Mouse (Mus musculus): ENCODE results near the gene Fam45a. TPM values are rescaled to one million over a fixed set of nuclear protein-coding genes. Genes with fewer than 3 reads are reported as not detected.
A peak's percentile ranks its signal among the peaks of the same experiment; 100 is the strongest.

The Fam45a gene
- polyA plus RNA-seq, 1 experiment, result 0.20 TPM

DNA sequence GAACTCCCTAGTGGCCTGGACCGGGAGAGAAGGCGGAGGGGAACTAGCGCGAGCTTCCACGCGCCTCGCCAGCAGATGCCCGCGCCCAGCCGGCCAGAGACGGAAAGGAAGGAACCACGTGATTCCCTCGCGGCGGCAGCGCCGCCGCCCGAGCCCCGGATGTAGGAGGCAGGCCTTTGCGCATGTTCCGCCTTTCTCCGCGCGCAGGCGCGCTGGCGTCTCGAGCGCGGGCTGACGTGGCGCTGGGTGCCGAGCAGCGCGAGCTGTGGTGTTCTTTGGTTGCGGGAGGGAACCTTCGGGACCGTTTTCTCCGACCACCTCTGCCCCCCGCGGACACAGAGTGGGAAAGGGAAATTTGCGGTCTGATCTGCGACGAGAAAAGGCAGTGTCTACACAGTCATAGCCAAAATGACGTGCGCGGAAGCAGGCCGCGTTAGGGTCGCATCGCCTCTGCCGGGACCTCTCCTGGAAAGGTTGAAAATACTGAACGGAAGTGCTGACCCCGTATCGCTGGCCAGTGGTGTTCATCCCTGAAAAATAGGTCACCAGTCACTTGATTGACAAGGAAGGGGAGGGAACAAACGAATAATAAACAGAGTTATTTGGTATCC, 20.7 kb upstream of the Fam45a start, which contains the start of gene Eif3a:
TSS of gene Eif3a (minus strand) at position 108 of the 611 bp plus-strand sequence.
- Histone ChIP-seq H3K9me3 (ENCODE audit: control insufficient read depth, low read length) (no peaks in the 10 kb centered on the region), H3K36me3 (ENCODE audit: control insufficient read depth) (peaks cover 26% of the 10 kb centered on the region), H3K4me1 (ENCODE audit: control insufficient read depth) (peaks cover 71% of the 10 kb centered on the region), H3K27me3 (ENCODE audit: control insufficient read depth) (no peaks in the 10 kb centered on the region), H3K4me3 (replicated peaks) (peak within 1 kb of the TSS; percentile 91)
- TF ChIP-seq GATA1 (IDR thresholded peaks at IDR 0.05; ENCODE audit: low read length) (no peak), TAL1 (IDR thresholded peaks at IDR 0.05; ENCODE audit: low read length) (no peak)

- TF ChIP-seq TAL1 (IDR thresholded peaks at IDR 0.05; ENCODE audit: low read length) (no peak), GATA1 (IDR thresholded peaks at IDR 0.05; ENCODE audit: low read length) (no peak)
- peaks cover 66% of the 10 kb centered on the region for H3K4me1 ChIP-seq (ENCODE audit: control insufficient read depth)
- peaks cover 21% of the 10 kb centered on the region for H3K36me3 ChIP-seq (ENCODE audit: control insufficient read depth)
- H3K27me3 ChIP-seq (ENCODE audit: control insufficient read depth), result no peaks in the 10 kb centered on the region
- H3K4me3 ChIP-seq (replicated peaks), result peak overlapping the region; percentile 91
- no peaks in the 10 kb centered on the region for H3K9me3 ChIP-seq (ENCODE audit: control insufficient read depth, low read length)
Measured at GRCm38 (mm10) chr19:60791164-60791563, 20.2 kb upstream of the Fam45a start.

- H3K4me1 ChIP-seq (ENCODE audit: control insufficient read depth), result peaks cover 61% of the 10 kb centered on the region
- peaks cover 9% of the 10 kb centered on the region for H3K36me3 ChIP-seq (ENCODE audit: control insufficient read depth)
- TF ChIP-seq GATA1 (IDR thresholded peaks at IDR 0.05; ENCODE audit: low read length) (no peak), TAL1 (IDR thresholded peaks at IDR 0.05; ENCODE audit: low read length) (no peak)
- H3K27me3 ChIP-seq (ENCODE audit: control insufficient read depth), result no peaks in the 10 kb centered on the region
- H3K4me3 ChIP-seq (replicated peaks), result no peak overlapping the region
- H3K9me3 ChIP-seq (ENCODE audit: control insufficient read depth, low read length), result peaks cover 6% of the 10 kb centered on the region
Measured at GRCm38 (mm10) chr19:60793170-60793707, 18.1 kb upstream of the Fam45a start.

- Histone ChIP-seq H3K36me3 (ENCODE audit: control insufficient read depth) (peaks cover 6% of the 10 kb centered on the region; the same call in 1 of the 2 replicates), H3K4me1 (ENCODE audit: control insufficient read depth) (peaks cover 71% of the 10 kb centered on the region), H3K4me3 (replicated peaks) (no peak overlapping the region), H3K9me3 (ENCODE audit: control insufficient read depth, low read length) (peaks cover 6% of the 10 kb centered on the region), H3K27me3 (ENCODE audit: control insufficient read depth) (no peaks in the 10 kb centered on the region)
- TF ChIP-seq GATA1 (IDR thresholded peaks at IDR 0.05; ENCODE audit: low read length) (no peak), TAL1 (IDR thresholded peaks at IDR 0.05; ENCODE audit: low read length) (no peak)
Measured at GRCm38 (mm10) chr19:60795244-60795643, 16.1 kb upstream of the Fam45a start.

- peaks cover 6% of the 10 kb centered on the region; the same call in 1 of the 2 replicates for H3K36me3 ChIP-seq (ENCODE audit: control insufficient read depth)
- H3K27me3 ChIP-seq (ENCODE audit: control insufficient read depth), result no peaks in the 10 kb centered on the region
- H3K4me1 ChIP-seq (ENCODE audit: control insufficient read depth), result peaks cover 72% of the 10 kb centered on the region
- TF ChIP-seq GATA1 (IDR thresholded peaks at IDR 0.05; ENCODE audit: low read length), result no peak
- no peak for TF ChIP-seq TAL1 (IDR thresholded peaks at IDR 0.05; ENCODE audit: low read length)
- H3K9me3 ChIP-seq (ENCODE audit: control insufficient read depth, low read length), result peaks cover 6% of the 10 kb centered on the region
- no peak overlapping the region for H3K4me3 ChIP-seq (replicated peaks)
Measured at GRCm38 (mm10) chr19:60797415-60797814, 14.0 kb upstream of the Fam45a start.

DNA sequence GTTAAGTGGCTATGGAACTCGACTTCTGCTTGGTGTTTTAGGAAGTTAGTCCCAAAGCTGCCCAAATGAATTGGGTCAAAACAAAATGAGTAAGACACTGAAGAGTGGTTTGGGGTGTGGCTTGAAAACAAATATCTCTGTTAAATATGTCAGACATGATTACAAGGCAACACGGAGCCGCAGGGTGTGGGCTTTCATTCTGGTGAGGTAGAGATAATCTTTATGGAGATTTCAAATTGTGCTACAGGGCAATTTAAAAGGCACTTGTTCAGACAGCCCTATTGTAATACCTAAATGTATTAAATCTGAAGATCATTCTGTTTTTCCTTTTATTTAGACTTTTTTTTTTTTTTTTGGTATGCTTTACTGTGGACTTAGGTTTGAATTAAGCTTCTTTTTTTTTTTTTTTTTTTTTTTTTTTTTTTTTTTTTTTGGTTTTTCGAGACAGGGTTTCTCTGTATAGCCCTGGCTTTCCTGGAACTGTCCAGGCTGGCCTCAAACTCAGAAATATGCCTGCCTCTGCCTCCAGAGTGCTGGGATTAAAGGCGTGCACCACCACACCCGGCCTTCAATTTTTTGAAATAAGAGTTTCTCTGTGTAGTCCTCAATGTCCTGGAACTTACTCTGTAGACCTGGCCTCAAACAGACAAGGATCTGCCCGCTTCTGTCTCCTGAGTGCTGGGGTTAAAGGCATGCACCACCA, 11.4 kb upstream of the Fam45a start:
- peaks cover 6% of the 10 kb centered on the region for H3K9me3 ChIP-seq (ENCODE audit: control insufficient read depth, low read length)
- H3K4me3 ChIP-seq (replicated peaks), result peak overlapping the region; percentile 2
- H3K36me3 ChIP-seq (ENCODE audit: control insufficient read depth), result peaks cover 6% of the 10 kb centered on the region; the same call in 1 of the 2 replicates
- peaks cover 64% of the 10 kb centered on the region for H3K4me1 ChIP-seq (ENCODE audit: control insufficient read depth)
- TF ChIP-seq GATA1 (IDR thresholded peaks at IDR 0.05; ENCODE audit: low read length) (peak; percentile 63), TAL1 (IDR thresholded peaks at IDR 0.05; ENCODE audit: low read length) (peak; percentile 73)
- H3K27me3 ChIP-seq (ENCODE audit: control insufficient read depth), result no peaks in the 10 kb centered on the region

DNA sequence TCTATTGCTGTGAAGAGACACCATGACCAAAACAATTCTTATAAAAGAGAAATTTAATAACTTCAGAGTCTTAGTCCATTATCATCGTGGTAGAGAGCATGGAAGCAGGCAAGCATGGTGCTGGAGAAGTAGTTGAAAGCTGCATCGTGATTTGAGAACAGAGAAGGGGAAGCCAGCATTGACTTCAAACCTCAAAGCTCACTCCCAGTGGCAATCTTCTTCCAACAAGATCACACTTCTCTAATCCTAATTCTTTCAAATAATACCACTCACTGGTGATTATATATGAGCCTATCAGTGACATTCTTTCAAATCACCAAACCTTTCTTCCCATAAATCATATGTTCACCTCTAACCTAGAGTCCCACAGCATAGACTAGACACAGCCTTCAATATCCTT, 6.5 kb upstream of the Fam45a start:
- Histone ChIP-seq H3K4me1 (ENCODE audit: control insufficient read depth) (peaks cover 40% of the 10 kb centered on the region), H3K27me3 (ENCODE audit: control insufficient read depth) (no peaks in the 10 kb centered on the region), H3K4me3 (replicated peaks) (no peak overlapping the region), H3K36me3 (ENCODE audit: control insufficient read depth) (no peaks in the 10 kb centered on the region), H3K9me3 (ENCODE audit: control insufficient read depth, low read length) (no peaks in the 10 kb centered on the region)
- TF ChIP-seq GATA1 (IDR thresholded peaks at IDR 0.05; ENCODE audit: low read length) (no peak), TAL1 (IDR thresholded peaks at IDR 0.05; ENCODE audit: low read length) (no peak)

GRCm38 (mm10) chr19:60809927-60810326, 1.5 kb upstream of the Fam45a start:
- Histone ChIP-seq H3K9me3 (ENCODE audit: control insufficient read depth, low read length) (no peaks in the 10 kb centered on the region), H3K4me3 (replicated peaks) (no peak overlapping the region), H3K36me3 (ENCODE audit: control insufficient read depth) (peaks cover 10% of the 10 kb centered on the region), H3K4me1 (ENCODE audit: control insufficient read depth) (peaks cover 45% of the 10 kb centered on the region), H3K27me3 (ENCODE audit: control insufficient read depth) (no peaks in the 10 kb centered on the region)
- TF ChIP-seq TAL1 (IDR thresholded peaks at IDR 0.05; ENCODE audit: low read length) (no peak), GATA1 (IDR thresholded peaks at IDR 0.05; ENCODE audit: low read length) (no peak)

DNA sequence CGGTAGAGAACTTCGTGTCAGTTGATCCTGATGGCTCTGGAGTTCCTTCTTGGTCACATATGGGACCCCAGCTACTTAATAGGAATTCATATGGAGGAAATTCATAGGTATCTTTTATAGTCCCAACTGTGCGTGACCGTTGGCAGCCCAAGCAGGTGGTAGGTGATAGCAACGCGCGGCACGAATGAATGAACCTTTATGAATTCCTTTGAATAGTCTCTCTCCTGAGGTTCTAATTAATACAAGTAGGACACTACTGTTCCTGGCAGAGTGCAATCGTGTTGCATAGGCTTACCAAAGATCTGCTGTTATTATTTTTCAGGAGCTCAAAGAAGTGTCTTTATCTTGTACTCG, 628 bp downstream of the Fam45a start:
- Histone ChIP-seq H3K4me3 (replicated peaks) (peak overlapping the region; percentile 79), H3K27me3 (ENCODE audit: control insufficient read depth) (no peaks in the 10 kb centered on the region), H3K36me3 (ENCODE audit: control insufficient read depth) (peaks cover 31% of the 10 kb centered on the region), H3K4me1 (ENCODE audit: control insufficient read depth) (peaks cover 45% of the 10 kb centered on the region), H3K9me3 (ENCODE audit: control insufficient read depth, low read length) (no peaks in the 10 kb centered on the region)
- TF ChIP-seq GATA1 (IDR thresholded peaks at IDR 0.05; ENCODE audit: low read length), result no peak
- TF ChIP-seq TAL1 (IDR thresholded peaks at IDR 0.05; ENCODE audit: low read length), result no peak
